Mouse (Mus musculus): ENCODE data around the gene Arpc3. TPM values are rescaled to one million over a fixed set of nuclear protein-coding genes. Genes with fewer than 3 reads are reported as not detected.
"Not testable (repeated sequence)": the region's sequence is repeated elsewhere in the genome, so short reads cannot be mapped to it uniquely, and the experiment has no call there.

Arpc3 gene
- polyA plus RNA-seq, 1 experiment from 2014 or later: 147 TPM

DNA sequence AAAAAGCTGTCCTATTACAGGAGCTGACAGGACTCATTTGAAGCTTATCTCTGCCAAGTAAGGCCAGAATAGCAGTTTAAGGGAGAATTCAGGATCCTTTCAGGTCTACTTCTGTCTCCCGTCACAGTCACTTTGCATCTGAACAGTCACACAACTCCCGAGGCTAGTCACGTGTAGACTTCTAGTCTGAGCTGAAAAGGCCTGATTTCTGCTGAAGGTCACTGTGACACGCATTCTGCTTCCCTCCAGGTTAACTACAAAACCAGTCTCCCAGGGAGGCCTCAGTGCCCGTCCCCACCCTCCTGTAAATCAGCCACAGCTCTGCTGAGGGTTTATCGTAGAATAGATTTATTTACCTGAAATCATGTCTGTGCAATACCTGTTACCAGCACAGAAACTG lies 61.5 kb downstream of the Arpc3 start:
- DNase-seq (ENCODE audit: low spot score): no peak
- Histone ChIP-seq H3K36me3 (ENCODE audit: control insufficient read depth, insufficient read depth, low read length) (peaks cover 21% of the 10 kb centered on the region), H3K9me3 (ENCODE audit: control insufficient read depth, low read length) (no peaks in the 10 kb centered on the region), H3K27ac (replicated peaks) (no peak overlapping the region), H3K4me3 (ENCODE audit: low read depth, low read length) (no peak overlapping the region), H3K4me1 (replicated peaks; ENCODE audit: control insufficient read depth, insufficient read depth) (no peaks in the 10 kb centered on the region), H3K4me2 (replicated peaks; ENCODE audit: low read depth) (no peak overlapping the region), H3K27me3 (ENCODE audit: control insufficient read depth, insufficient read depth, low read length) (no peaks in the 10 kb centered on the region), H3K9ac (ENCODE audit: low read length) (no peak overlapping the region)
- no peak for TF ChIP-seq EP300 (optimal IDR thresholded peaks at IDR 0.05)
- TF ChIP-seq CTCF (IDR thresholded peaks at IDR 0.05; ENCODE audit: low read depth): no peak
- 72% methylated on average over 6 of the region's 6 CpGs for WGBS
- no peak for ATAC-seq (ENCODE audit: low FRiP score, low TSS enrichment)

DNA sequence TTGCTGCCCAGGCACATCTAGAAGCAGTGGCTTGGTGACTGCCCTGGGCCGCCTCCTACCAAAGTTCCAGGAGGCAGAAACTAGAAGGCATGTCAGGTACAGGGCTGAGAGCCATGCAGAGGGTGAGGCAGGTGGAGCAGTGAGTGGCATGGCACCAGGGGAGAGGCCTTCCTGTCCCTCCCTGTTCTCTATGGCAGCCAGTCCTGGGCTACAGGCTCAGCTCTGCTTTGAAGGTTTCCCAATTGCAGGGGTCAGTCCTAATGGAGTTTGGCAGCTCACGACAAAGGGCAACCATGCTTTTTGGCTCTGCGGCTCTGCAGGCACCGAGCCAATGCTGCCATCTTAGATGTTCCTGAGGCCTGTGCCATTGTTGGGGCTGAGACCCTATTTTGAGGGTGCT lies 62.8 kb downstream of the Arpc3 start:
- Histone ChIP-seq H3K4me3 (ENCODE audit: low read depth, low read length) (no peak overlapping the region), H3K36me3 (ENCODE audit: control insufficient read depth, insufficient read depth, low read length) (peaks cover 33% of the 10 kb centered on the region), H3K27me3 (ENCODE audit: control insufficient read depth, insufficient read depth, low read length) (no peaks in the 10 kb centered on the region), H3K9ac (ENCODE audit: low read length) (no peak overlapping the region), H3K4me2 (replicated peaks; ENCODE audit: low read depth) (no peak overlapping the region), H3K9me3 (ENCODE audit: control insufficient read depth, low read length) (no peaks in the 10 kb centered on the region), H3K4me1 (replicated peaks; ENCODE audit: control insufficient read depth, insufficient read depth) (no peaks in the 10 kb centered on the region), H3K27ac (replicated peaks) (no peak overlapping the region)
- no peak for ATAC-seq (ENCODE audit: low FRiP score, low TSS enrichment)
- TF ChIP-seq EP300 (optimal IDR thresholded peaks at IDR 0.05) (no peak), CTCF (IDR thresholded peaks at IDR 0.05; ENCODE audit: low read depth) (no peak)
- 75% methylated on average over 4 of the region's 4 CpGs for WGBS
- no peak for DNase-seq (ENCODE audit: low spot score)

DNA sequence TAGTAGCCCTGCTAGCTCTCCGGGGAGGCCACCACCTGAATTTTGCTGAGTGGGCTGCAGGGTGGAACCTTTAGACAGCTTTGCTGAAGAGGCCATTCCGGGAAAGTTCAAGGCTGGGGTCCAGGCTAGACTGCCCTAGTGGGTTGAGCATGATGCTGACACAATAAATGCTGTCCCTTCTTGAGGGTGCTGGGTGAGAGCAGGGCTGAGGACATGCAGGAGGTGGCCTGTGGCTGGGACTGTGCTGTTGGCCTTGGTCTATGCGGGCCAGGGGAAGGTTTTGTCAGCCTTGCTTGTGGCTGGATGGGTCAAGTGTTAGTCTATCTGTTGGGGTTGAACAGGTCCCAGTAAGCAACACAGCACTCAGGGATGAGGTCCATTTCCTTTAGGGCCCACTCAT lies 63.2 kb downstream of the Arpc3 start:
- H3K4me2 ChIP-seq (replicated peaks; ENCODE audit: low read depth): no peak overlapping the region
- H3K4me3 ChIP-seq (ENCODE audit: low read depth, low read length): no peak overlapping the region
- H3K9me3 ChIP-seq (ENCODE audit: control insufficient read depth, low read length): no peaks in the 10 kb centered on the region
- no peak for ATAC-seq (ENCODE audit: low FRiP score, low TSS enrichment)
- H3K4me1 ChIP-seq (replicated peaks; ENCODE audit: control insufficient read depth, insufficient read depth): no peaks in the 10 kb centered on the region
- DNase-seq (ENCODE audit: low spot score): no peak
- peaks cover 37% of the 10 kb centered on the region for H3K36me3 ChIP-seq (ENCODE audit: control insufficient read depth, insufficient read depth, low read length)
- no peak overlapping the region for H3K9ac ChIP-seq (ENCODE audit: low read length)
- WGBS: 88% methylated on average over 3 of the region's 3 CpGs
- H3K27me3 ChIP-seq (ENCODE audit: control insufficient read depth, insufficient read depth, low read length): no peaks in the 10 kb centered on the region
- no peak for TF ChIP-seq EP300 (optimal IDR thresholded peaks at IDR 0.05)
- TF ChIP-seq CTCF (IDR thresholded peaks at IDR 0.05; ENCODE audit: low read depth): no peak
- no peak overlapping the region for H3K27ac ChIP-seq (replicated peaks)

DNA sequence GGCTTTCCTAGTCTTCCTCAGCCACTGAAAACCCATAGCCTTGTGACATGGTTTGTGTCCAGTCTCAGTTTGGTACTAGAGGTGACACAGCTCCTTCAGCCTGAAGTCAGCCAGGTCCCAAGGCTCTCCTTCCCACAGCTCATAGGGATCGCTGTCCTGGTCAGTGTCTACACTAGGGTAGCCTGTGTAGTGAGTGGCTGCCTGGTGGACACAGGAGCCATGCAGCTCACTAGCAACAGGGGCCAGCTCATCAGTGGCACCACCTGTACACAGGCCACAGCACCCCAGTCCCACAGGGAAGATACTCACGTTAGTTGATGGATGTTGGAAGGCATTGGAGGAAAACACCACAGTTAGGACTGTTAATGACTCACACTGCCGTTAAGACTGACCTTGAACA lies 63.9 kb downstream of the Arpc3 start:
- H3K27ac ChIP-seq (replicated peaks): 0 out of 2 replicates have a peak overlapping the region, but pooled peaks have one; percentile 13
- no peak overlapping the region for H3K9ac ChIP-seq (ENCODE audit: low read length)
- no peaks in the 10 kb centered on the region for H3K27me3 ChIP-seq (ENCODE audit: control insufficient read depth, insufficient read depth, low read length)
- H3K9me3 ChIP-seq (ENCODE audit: control insufficient read depth, low read length): no peaks in the 10 kb centered on the region
- no peak for ATAC-seq (ENCODE audit: low FRiP score, low TSS enrichment)
- no peak for TF ChIP-seq CTCF (IDR thresholded peaks at IDR 0.05; ENCODE audit: low read depth)
- H3K4me2 ChIP-seq (replicated peaks; ENCODE audit: low read depth): no peak overlapping the region
- WGBS: 75% methylated on average over 3 of the region's 3 CpGs
- no peak for DNase-seq (ENCODE audit: low spot score)
- H3K36me3 ChIP-seq (ENCODE audit: control insufficient read depth, insufficient read depth, low read length): peaks cover 41% of the 10 kb centered on the region
- H3K4me1 ChIP-seq (replicated peaks; ENCODE audit: control insufficient read depth, insufficient read depth): no peaks in the 10 kb centered on the region
- H3K4me3 ChIP-seq (ENCODE audit: low read depth, low read length): no peak overlapping the region

DNA sequence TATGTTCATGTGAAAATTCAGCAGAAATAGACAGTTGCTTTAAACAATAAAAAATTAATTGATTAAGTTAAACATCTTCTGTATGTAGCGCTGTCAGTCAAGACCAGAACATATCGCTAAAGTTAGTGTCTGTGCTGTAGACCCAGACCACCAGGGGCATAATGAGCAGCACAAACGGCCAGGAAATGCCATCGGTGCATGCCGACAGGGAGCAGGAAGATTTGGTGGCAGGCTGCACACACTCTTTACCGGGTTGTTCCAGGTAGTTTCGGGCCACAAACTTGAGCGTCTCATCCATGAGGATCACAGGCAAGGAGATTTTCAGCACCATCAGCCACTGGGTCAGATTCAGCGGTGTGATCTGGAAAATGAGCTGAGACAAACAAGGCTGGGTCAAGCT lies 65.4 kb downstream of the Arpc3 start:
- DNase-seq (ENCODE audit: low spot score); H3K9ac ChIP-seq (ENCODE audit: low read length); H3K4me2 ChIP-seq (replicated peaks; ENCODE audit: low read depth); H3K4me1 ChIP-seq (replicated peaks; ENCODE audit: control insufficient read depth, insufficient read depth); ATAC-seq (ENCODE audit: low FRiP score, low TSS enrichment); H3K27me3 ChIP-seq (ENCODE audit: control insufficient read depth, insufficient read depth, low read length); H3K9me3 ChIP-seq (ENCODE audit: control insufficient read depth, low read length); H3K27ac ChIP-seq (replicated peaks); H3K4me3 ChIP-seq (ENCODE audit: low read depth, low read length): not testable (repeated sequence)
- peak; percentile 38 for TF ChIP-seq CTCF (IDR thresholded peaks at IDR 0.05; ENCODE audit: low read depth)
- WGBS: 85% methylated on average over 9 of the region's 9 CpGs
- peaks cover 53% of the 10 kb centered on the region for H3K36me3 ChIP-seq (ENCODE audit: control insufficient read depth, insufficient read depth, low read length)

DNA sequence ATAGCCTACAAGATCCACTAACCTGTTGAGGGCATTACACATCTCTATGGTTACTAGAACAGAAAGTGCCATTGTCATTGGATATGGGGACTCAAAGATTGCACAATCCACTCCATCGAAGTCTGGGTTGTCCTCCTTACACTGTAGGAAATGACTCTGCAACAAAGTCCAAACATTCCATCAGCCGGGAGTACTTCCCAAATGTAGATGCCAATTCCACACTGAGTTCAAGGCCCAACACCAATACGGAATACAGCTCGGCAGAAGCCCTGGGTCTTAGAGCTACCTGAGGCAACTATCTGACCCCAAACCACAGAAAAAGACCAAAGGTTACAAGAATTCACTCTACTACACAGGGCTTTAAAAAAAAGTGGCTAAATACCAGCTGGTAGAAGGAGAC lies 66.4 kb downstream of the Arpc3 start:
- Histone ChIP-seq H3K9ac (ENCODE audit: low read length) (no peak overlapping the region), H3K4me3 (ENCODE audit: low read depth, low read length) (no peak overlapping the region), H3K4me1 (replicated peaks; ENCODE audit: control insufficient read depth, insufficient read depth) (no peaks in the 10 kb centered on the region), H3K27me3 (ENCODE audit: control insufficient read depth, insufficient read depth, low read length) (no peaks in the 10 kb centered on the region), H3K27ac (replicated peaks) (no peak overlapping the region), H3K9me3 (ENCODE audit: control insufficient read depth, low read length) (no peaks in the 10 kb centered on the region), H3K36me3 (ENCODE audit: control insufficient read depth, insufficient read depth, low read length) (peaks cover 62% of the 10 kb centered on the region), H3K4me2 (replicated peaks; ENCODE audit: low read depth) (no peak overlapping the region)
- TF ChIP-seq EP300 (optimal IDR thresholded peaks at IDR 0.05): no peak
- no peak for TF ChIP-seq CTCF (IDR thresholded peaks at IDR 0.05; ENCODE audit: low read depth)
- no peak for DNase-seq (ENCODE audit: low spot score)
- ATAC-seq (ENCODE audit: low FRiP score, low TSS enrichment): no peak
- WGBS: 80% methylated on average over 4 of the region's 4 CpGs

Data from stomach, postnatal 0 days (tissue).